Mouse (Mus musculus): Measurements from ENCODE around the gene Dgkd.
"Not testable (repeated sequence)": the region's sequence is repeated elsewhere in the genome, so short reads cannot be mapped to it uniquely, and the experiment has no call there.

Gene Dgkd

DNA sequence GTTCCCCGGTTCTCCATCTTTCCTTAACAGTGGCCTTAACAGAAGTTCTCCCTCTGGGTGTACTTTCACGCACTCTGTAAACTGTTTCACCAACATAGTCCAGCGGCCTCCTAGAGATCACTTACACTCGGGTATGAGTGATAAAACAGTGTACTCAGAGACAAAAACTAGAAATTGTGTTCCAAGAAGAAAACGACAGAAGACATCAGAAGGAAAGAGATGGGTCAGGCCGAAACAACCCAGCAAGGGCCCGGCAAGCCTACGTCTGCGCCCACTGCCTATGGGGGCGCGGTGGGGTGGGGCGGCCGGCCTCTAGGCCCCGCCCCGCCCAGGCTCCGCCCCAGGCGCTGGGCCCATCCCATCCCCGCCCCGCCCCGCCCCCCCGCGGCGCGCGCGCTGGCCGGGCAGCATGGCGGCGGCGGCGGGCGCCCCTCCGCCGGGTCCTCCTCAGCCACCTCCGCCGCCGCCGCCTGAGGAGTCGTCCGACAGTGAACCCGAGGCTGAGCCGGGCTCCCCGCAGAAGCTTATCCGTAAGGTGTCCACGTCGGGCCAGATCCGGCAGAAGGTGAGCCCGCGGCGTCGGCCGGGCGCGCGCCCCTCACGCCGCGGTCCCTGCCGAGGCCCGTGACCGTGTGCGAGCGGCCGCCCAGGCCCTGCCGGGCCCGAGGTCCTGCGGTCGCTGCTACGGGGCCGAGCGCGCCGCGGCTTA, at the start of gene Dgkd:
Gene Dgkd (plus strand): TSS at position 396 of the 709 bp plus-strand sequence.
- DNase-seq (ENCODE audit: low read depth, low spot score): peak; percentile 84

GRCm38 (mm10) chr1:87803576-87803975, 49.5 kb upstream of the Dgkd start, which contains the start of gene Sag:
Gene Sag, plus strand, starts transcription at chr1:87803680.
- no peak for DNase-seq (ENCODE audit: low read depth, low spot score)

DNA sequence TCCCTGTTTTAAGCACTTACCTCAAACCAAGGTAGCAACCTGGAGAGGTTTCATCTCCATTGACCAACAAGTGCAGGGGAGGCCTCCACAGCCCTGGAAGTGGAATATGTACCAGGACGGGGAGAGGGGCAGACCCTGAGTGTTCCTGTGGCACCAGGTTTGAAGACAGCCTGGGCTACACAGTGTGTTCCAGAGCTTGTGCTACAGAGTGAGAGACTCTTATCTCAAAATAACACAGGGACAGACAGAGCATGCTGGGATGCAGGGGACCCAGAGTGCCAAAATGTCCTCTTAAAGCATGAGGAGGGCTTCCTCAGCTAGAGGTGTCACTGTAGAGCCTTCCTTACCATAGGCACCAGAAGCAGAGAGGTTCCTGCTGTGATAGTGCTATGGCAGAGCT, 45.3 kb upstream of the Dgkd start:
- no peak for DNase-seq (ENCODE audit: low read depth, low spot score)

DNA sequence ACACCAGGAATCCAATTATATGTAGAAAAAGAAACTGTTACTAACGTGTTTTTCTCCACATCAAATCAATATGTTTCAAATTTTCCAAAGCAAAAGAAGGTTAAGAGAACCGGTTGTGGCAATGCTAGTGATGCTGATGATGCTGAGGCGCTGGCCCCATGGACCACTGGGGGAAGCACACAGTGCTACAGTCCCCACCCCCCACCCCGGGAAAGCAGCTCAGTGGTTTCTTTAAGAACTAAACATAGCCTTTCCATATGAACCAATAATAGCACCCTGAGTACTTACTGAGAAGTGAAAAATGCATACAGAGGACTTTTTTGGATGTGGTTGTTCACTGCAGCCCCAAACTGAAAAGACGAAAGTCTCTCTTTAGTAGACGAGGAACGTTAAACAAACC, 41.7 kb upstream of the Dgkd start:
- DNase-seq (ENCODE audit: low read depth, low spot score): peak; percentile 54

DNA sequence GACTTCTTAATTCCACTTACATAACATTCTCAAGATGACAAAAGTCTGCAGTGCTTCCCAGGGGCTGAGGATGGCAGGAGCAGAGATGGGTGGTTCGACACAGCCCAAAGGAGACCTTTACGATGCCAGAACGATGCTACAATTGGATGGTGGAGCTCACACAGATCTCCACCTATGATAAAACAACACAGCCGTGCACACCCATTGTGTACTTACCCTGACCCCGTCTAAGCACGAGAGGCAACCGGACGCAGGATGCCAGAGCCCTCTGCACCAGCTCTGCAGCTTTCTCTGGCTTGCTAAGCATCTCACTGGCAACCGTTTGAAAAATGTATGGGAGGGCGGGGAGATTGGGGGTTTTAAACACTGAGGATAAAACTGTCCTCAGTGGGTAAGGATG, 41.0 kb upstream of the Dgkd start:
- no peak for DNase-seq (ENCODE audit: low read depth, low spot score)

DNA sequence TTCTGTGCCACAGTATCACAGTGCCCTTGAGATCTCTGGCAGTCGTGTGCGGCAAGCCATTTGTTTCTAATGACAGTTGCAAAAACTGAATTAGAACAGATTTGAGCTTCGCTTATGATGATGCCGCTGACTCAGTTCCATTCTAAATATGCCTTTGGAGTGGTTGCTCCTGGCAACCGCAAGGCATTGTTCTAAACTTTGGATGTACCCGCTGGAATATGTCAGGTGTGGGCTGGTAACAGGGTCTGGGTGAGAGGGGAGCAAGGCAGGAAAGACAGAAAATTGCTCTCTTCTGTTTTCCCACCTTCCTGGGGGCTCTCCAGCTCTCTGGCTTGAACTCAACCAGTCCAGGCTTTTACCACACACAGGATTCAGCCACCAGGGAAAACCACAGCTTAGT, 39.9 kb upstream of the Dgkd start:
- no peak for DNase-seq (ENCODE audit: low read depth, low spot score)

DNA sequence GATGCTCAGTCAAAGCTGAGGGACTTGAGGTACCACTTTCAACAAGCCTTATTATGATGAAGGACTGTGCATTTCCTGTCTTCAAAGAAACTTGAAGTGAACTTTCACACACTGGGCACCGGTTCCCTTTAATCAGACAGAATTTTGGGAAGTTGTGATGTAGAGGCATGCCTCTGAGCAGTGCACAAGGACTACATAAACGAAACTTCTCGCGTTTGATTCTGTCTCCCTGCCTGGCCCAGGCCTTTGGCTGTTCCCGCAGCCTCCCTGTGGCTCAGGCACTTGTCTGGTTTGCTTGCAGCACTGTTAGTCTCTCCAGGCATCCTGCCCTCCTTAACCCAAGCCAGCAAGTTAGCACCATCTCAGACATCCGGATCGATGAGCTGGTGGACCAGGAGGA, 39.4 kb upstream of the Dgkd start:
- DNase-seq (ENCODE audit: low read depth, low spot score): no peak

GRCm38 (mm10) chr1:87824420-87824995, 28.6 kb upstream of the Dgkd start:
- DNase-seq (ENCODE audit: low read depth, low spot score): no peak

DNA sequence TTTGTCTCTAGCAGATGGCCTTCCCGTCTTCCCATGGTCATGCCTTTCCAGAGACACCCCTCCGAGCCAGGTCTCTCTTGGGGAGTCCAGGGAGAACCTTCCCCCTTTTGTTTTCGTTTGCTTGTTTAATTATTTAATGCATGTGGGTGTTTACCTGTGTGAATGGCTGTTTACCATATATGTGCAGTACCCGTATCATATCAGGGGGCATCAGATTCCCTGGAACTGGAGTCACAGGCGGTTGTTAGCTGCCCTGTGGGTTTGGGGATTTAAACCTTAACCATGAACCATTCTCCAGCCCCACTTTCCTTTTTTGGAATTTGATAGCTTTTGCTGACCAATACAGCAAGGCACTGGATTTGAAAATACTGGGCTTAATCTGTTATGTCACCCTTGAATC, 27.8 kb upstream of the Dgkd start:
- no peak for DNase-seq (ENCODE audit: low read depth, low spot score)

DNA sequence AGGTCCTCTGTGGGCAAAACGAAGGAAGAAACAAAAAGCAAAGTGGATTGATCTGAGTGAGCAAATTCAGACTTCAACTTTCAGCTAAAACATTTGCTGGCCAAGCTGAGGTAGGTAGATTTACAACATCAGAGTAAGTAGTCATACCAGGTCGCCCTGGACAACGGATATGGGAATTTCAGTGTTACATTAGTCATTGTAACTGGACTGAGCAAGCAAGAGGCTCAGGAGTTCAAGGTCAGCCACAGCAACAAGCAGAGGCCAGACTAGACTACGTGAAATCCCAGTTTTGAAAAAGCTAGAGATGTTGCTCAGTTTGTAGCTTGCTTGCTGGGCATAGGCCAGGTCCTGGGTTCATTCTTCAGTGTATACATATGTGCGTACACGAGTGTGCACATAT, 27.1 kb upstream of the Dgkd start:
- DNase-seq (ENCODE audit: low read depth, low spot score): no peak

DNA sequence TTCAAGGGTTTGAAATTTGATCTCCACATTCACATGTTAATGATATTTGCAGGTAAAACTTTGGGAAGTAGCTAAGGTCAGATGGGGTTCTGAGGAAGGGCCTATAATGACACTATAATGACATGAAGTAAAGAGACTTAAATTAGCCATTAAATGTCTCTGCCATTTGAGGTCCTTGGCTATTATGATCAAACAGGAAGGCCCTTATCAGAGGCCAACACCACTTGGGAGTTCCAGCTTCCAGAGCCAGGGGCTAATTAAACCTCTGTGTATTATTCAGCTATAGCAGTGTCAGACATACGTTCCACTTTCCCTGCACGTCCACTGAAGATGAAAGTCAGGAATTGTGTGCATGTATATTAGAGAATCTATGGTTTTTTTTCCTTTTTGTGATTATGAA, 26.6 kb upstream of the Dgkd start:
- DNase-seq (ENCODE audit: low read depth, low spot score): no peak

DNA sequence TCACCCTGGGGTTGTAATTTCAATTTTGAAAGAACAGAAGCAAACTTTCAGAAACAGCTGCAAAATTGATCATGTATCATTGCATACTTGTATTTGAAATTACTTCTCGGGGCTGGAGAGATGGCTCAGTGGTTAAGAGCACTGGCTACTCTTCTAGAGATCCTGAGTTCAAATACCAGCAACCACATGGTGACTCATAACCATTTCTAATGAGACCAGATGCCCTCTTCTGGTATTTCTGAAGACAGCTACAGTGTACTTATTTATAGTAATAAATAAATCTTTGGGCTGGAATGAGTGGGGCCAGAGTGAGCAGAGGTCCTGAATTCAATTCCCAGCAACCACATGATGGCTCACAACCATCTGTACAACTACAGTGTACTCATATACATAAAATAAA, 25.6 kb upstream of the Dgkd start:
- not testable (repeated sequence) for DNase-seq (ENCODE audit: low read depth, low spot score)

DNA sequence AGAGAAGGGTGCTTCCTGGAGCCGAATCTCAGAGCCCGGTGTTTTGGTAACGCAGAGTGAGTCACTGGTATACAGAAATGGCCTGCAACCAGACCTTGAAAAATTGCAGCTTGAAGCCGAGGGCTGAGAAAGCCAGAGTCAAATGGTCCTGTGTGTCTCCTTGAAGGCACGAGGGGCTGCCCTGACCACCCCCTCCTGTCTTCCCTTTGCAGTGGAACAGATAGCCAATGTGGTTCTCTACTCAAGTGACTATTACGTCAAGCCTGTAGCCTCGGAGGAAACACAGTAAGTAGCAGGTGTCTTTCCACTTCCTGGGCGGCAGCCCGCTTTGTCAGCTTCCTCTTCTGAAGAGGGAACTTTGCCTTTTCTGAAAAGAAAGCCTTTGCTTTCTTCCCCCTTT, 24.9 kb upstream of the Dgkd start:
- peak; percentile 89 for DNase-seq (ENCODE audit: low read depth, low spot score)

DNA sequence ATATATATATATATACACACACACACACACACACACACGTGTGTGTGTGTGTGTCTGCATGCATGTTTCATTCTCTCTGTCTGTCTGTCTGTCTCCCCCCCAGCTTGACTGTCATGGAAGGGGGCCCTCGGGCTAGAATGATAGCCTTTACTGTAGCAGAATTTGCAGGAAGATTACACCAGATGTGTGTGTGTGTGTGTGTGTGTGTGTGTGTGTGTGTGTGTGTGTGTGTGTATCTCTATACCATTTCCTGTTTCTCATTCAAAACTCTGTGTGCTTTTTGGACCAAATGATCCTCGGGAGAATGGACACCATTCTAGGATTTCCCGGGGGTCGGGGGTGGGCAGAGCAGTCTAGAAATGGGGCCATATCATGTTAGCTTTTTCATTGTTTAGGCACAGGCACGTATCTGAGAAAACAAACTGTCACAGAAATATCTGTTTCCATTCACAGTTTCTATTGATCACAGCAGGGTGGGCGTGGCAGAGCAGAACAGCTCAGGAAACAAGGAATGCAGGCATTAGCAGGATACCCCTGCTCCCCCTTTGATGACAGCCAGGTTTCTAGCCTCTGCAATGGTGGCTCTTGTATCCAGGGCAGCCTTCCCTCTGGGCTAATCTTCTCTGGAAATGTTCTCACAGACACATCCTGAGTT, 24.0 kb upstream of the Dgkd start:
- DNase-seq (ENCODE audit: low read depth, low spot score): peak; percentile 66

- peak; percentile 84 for DNase-seq (ENCODE audit: low read depth, low spot score)
Observed at GRCm38 (mm10) chr1:87829621-87830211, 23.4 kb upstream of the Dgkd start.

DNA sequence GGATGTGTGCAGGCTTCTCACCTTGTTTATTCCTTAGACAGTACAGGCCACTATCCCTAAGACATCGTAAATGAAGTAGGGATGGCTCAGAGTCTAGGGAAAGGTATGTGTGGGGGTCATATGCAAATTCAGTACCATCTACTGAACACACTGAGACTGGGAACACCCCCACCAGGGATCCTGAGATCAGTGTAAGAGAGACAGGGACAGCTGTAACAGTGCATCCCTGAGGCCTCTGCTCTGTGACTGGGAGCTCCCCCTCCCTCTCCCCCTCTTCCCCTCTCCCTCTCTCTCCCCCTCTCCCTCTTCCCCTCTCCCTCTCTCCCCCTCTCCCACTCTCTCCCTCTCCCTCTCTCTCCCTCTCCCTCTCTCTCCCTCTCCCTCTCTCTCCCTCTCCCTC, 16.6 kb upstream of the Dgkd start:
- DNase-seq (ENCODE audit: low read depth, low spot score): no peak

DNA sequence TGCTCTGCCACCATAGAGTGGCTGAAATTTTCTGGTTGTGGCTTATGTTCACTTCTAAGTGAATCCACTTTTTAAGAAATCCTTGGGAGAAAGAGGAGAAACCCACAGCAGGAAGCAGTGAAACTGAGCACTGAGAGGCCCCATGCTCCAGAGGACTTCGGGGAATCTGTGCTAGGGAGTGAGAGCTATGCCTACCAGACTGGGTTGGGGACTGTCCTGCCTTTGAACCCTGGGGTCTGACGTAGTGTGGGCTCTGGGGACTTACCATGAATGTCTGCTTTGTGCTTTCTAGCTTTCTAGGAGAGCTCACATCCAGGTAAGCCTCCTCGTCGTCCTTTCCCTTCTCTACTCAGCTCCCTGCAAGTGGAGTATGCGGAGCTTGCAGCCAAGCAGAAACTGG, 16.1 kb upstream of the Dgkd start:
- DNase-seq (ENCODE audit: low read depth, low spot score): no peak

- no peak for DNase-seq (ENCODE audit: low read depth, low spot score)
Observed at GRCm38 (mm10) chr1:87840411-87841208, 12.5 kb upstream of the Dgkd start.

- DNase-seq (ENCODE audit: low read depth, low spot score): peak; percentile 88
Observed at GRCm38 (mm10) chr1:87846801-87847474, 6.1 kb upstream of the Dgkd start.

GRCm38 (mm10) chr1:87847475-87848168, 5.5 kb upstream of the Dgkd start:
- no peak for DNase-seq (ENCODE audit: low read depth, low spot score)
